Mouse (Mus musculus): ENCODE measurements around the gene Apobr.

DNA sequence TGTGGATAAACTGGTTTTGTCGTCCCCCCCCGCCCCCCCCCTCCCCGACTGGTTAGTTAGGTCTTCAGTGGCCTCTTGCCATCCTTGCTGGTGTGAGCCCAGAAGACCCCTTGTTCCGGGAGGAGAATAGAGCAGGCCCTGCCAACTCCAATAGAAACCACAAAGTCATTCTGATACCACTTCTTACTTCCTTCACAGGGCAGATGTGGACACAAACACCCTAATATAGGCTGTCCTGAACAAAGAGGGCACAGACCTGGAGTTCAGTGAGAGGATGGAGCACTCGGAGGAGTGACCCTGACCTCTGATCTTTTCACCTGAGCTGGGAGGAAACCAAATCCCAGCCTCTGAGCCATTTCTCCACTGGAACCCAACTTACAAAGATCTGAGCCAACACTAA lies 17.2 kb downstream of the Apobr start:
- no peak for TF ChIP-seq CTCF (IDR thresholded peaks at IDR 0.05; ENCODE audit: borderline replicate concordance, insufficient read depth, low read depth, low read length)
- no peak for TF ChIP-seq POLR2A (IDR thresholded peaks at IDR 0.05; ENCODE audit: borderline replicate concordance, insufficient read depth, low read length)
